Mouse (Mus musculus) lung, postnatal 0 days (tissue): Measurements from ENCODE around the gene Fam214a.

ENCODE experiments used
- CTCF ChIP-seq: IDR thresholded peaks from 2 replicates; pipeline ENCODE4 v1.5.1; 2016; ENCODE audit warnings: antibody characterized with exemption, mild to moderate bottlenecking
- EP300 ChIP-seq: IDR thresholded peaks from 2 replicates; pipeline ENCODE4 v1.6.1; 2016; ENCODE audit warnings: antibody characterized with exemption, mild to moderate bottlenecking, control low read depth

DNA sequence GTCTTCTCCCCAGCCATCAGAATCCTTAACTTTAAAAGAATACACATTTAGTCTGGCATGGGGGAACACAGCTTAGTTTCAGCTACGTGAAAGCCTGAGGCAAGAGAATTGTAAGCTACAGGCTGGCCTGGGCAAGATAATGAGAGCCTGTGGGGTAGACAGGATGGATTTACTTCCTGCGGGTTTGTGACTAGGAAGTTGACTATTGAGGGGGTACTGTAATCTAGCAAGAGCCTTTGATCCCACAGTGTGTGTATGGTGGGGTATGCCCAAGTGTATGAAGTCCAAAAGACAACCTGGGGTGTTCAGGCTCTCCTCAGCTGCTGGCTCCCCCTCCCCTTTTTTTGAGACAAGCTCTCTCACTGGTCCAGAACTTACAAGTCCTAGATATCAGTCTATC lies 43.7 kb downstream of the Fam214a start:
- TF ChIP-seq CTCF (no peak), EP300 (no peak)
